Mouse (Mus musculus): ENCODE measurements around the gene Pgbd5. TPM values are rescaled to one million over a fixed set of nuclear protein-coding genes. Genes with fewer than 3 reads are reported as not detected.

Pgbd5 gene
- total RNA-seq (2023): not detected

DNA sequence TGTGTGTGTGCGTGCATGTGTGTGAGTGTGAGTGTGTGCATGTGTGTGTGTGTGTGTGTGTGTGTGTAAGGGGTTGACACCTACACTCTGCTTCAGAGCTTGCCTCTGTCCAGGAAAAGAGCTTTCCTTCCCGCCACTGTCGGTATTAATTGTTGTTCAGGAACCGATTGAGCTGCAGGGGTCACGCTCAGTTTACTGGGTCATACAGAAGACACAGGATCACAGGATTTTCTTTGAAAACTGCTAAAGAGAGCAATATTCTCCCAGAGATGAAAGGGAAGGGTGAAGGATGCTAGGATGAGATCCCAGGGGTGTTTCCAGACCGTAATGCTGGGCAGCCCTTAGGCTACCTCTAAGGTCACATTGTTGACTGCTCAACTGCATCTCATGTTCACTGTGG lies at the start of gene Pgbd5:
Gene Pgbd5, minus strand, starts transcription at position 101 of the 400 bp plus-strand sequence.

Other genes starting within 250 kb of the Pgbd5 start
- gene Galnt2, start 208.3 kb downstream of the Pgbd5 start, total RNA-seq (2023): 10 to 100 TPM; 28.6 to 33.6 TPM
- gene Cog2, start 81.1 kb upstream of the Pgbd5 start, total RNA-seq (2023): 10 to 100 TPM; 52.1 to 53.8 TPM
- gene Agt, start 130.0 kb upstream of the Pgbd5 start, total RNA-seq (2023): not detected
- gene Capn9, start 136.5 kb upstream of the Pgbd5 start, total RNA-seq (2023): not detected
- 1 to 10 TPM; 6.0 to 7.7 TPM for gene 2310022B05Rik, start 223.7 kb upstream of the Pgbd5 start, total RNA-seq (2023)

Measured in T-cell, adult 66 days (primary cell).